Mouse (Mus musculus) G1E (cell line): ENCODE data around the gene Rnps1.

Experiments used
- CTCF ChIP-seq: IDR thresholded peaks from 2 replicates; pipeline ENCODE4 v1.5.1; 2012; ENCODE audit warnings: low read depth, low read length, inconsistent platforms, mixed read lengths
- GATA1 ChIP-seq: IDR thresholded peaks from 2 replicates; pipeline ENCODE4 v1.6.1; 2012; ENCODE audit warnings: borderline replicate concordance, low read length, inconsistent platforms, mixed read lengths
- TAL1 ChIP-seq: conservative IDR thresholded peaks from 2 replicates; pipeline ENCODE4 v1.6.1; 2012; ENCODE audit warnings: low read depth, low read length, inconsistent platforms, mixed read lengths

- TF ChIP-seq CTCF (no peak), TAL1 (no peak), GATA1 (no peak)
These were observed 26.8 kb downstream of the Rnps1 start for GRCm38 (mm10) chr17:24441148-24441547.
